Mouse (Mus musculus): Measurements from ENCODE around the gene Evi5.

GRCm38 (mm10) chr5:107822521-107822920 lies 52.4 kb downstream of the Evi5 start:
- TF ChIP-seq POLR2A (IDR thresholded peaks at IDR 0.05; ENCODE audit: insufficient read length, low read depth) (no peak), POLR2AphosphoS2 (IDR thresholded peaks at IDR 0.05; ENCODE audit: insufficient read length, low read depth) (no peak), MYOD1 (IDR thresholded peaks at IDR 0.05; ENCODE audit: control insufficient read depth in 1 of 3, insufficient read length in 2 of 3, low read depth in 2 of 3) (no peak), E2F4 (IDR thresholded peaks at IDR 0.05; ENCODE audit: insufficient read depth) (no peak), CEBPB (IDR thresholded peaks at IDR 0.05; ENCODE audit: insufficient read depth, poor library complexity, severe bottlenecking) (no peak)

Data from myocyte (in vitro differentiated cells).